Mouse (Mus musculus): ENCODE results near the gene Dennd2a. TPM values are rescaled to one million over a fixed set of nuclear protein-coding genes. Genes with fewer than 3 reads are reported as not detected.
"Not testable (repeated sequence)": the region's sequence is repeated elsewhere in the genome, so short reads cannot be mapped to it uniquely, and the experiment has no call there.

Gene Dennd2a
- polyA plus RNA-seq, 1 experiment from 2014 or later: 26.1 TPM

DNA sequence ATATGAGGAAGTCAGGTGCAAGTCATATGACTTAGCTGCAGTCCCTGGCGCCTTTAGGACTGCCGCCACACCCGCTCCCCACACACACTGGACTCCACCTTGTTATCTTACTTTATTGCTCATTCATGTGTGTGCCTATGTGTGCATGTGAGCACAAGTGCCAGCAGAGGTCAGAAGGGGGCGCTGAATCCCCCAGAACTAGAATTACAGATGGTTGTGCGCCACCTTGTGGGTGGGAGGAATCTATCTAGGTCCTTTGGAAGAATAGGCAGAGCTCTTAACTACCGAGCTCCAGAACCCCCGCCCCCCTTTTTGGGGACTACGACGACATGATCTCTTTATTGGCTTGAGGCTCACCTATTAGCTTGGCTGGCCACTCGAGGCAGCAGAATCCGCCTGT is 97.6 kb downstream of the Dennd2a start:
- Histone ChIP-seq H3K4me3 (no peak overlapping the region), H3K36me3 (peaks cover 24% of the 10 kb centered on the region), H3K9ac (no peak overlapping the region), H3K4me1 (replicated peaks) (peaks cover 18% of the 10 kb centered on the region), H3K27me3 (no peaks in the 10 kb centered on the region), H3K27ac (replicated peaks) (no peak overlapping the region), H3K9me3 (0 out of 2 replicates have a peak, but pooled peaks cover 3% of the 10 kb centered on the region), H3K4me2 (no peak overlapping the region)
- ATAC-seq (ENCODE audit: low read depth): no peak
- WGBS: 96% methylated on average over 11 of the region's 11 CpGs

DNA sequence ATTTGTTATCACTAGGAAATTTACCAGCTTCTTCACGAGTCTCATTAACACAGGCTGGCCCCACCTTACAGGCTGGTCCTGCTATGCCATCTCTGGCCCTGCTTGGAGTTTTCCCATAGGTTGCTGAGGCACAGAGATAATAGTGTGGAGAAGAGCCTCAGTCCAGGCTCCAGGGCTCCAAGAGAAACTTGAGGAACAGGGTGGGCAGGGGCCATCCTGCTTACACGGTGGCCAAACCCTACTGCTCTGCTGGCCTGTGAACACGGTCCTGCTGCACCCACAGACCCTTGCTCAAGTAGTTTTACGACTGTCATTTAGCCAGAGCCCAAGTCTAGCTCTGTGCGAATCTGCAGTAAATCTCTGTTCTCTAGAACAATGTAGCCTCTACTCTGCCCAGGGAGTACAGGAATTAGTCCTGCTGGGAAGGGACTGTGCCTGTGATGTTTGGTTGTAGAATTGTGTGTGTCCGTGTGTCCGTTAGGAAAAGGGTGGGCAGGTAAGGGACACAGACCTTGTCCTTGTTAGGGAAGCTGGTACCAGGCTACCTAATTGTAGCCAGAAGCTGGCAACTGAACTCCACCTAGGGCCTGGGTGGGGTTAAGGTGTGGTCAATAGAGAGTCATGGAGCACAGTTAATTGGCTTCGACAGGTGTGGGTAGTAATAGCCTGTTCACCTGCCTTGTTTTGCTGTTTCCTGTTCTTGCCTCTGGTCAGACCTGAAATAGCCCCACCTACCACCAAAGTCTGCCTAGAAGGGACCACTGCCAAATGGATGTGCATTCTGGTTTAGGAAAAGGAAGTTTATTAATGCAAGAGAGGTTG is 102.1 kb downstream of the Dennd2a start:
- no peak for ATAC-seq (ENCODE audit: low read depth)
- 29% methylated on average over 8 of the region's 8 CpGs for whole genome bisulfite sequencing
- Histone ChIP-seq H3K4me1 (replicated peaks) (peaks cover 7% of the 10 kb centered on the region; the same call in 1 of the 2 replicates), H3K9me3 (0 out of 2 replicates have a peak, but pooled peaks cover 3% of the 10 kb centered on the region), H3K27me3 (no peaks in the 10 kb centered on the region), H3K9ac (no peak overlapping the region), H3K4me3 (no peak overlapping the region), H3K4me2 (no peak overlapping the region), H3K27ac (replicated peaks) (no peak overlapping the region), H3K36me3 (peaks cover 7% of the 10 kb centered on the region)

DNA sequence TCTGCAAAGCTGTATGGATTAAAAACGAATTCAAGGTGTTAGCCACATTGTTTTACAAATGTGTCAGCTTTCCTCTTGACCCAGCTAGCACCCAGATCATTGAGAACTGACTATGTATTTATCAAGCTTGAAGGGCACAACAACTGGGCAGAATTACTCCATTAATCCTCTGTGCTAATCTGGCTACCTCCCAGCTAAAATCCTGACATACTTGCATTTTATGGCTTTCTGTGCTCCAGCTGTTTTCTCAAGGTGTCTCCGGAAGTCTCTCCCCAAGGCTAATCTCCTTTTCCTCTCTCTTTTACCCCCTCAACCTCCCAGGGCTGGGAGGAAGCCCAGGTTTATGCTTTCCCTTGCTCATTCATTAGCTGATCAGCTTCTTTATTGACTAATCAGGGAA is 103.1 kb downstream of the Dennd2a start:
- H3K4me1 ChIP-seq (replicated peaks): peaks cover 7% of the 10 kb centered on the region; the same call in 1 of the 2 replicates
- 54% methylated on average over 2 of the region's 2 CpGs for WGBS
- no peaks in the 10 kb centered on the region for H3K27me3 ChIP-seq
- H3K27ac ChIP-seq (replicated peaks): no peak overlapping the region
- no peaks in the 10 kb centered on the region for H3K36me3 ChIP-seq
- H3K4me3 ChIP-seq: no peak overlapping the region
- H3K9me3 ChIP-seq: no peaks in the 10 kb centered on the region
- ATAC-seq (ENCODE audit: low read depth): no peak
- H3K9ac ChIP-seq: no peak overlapping the region
- no peak overlapping the region for H3K4me2 ChIP-seq

DNA sequence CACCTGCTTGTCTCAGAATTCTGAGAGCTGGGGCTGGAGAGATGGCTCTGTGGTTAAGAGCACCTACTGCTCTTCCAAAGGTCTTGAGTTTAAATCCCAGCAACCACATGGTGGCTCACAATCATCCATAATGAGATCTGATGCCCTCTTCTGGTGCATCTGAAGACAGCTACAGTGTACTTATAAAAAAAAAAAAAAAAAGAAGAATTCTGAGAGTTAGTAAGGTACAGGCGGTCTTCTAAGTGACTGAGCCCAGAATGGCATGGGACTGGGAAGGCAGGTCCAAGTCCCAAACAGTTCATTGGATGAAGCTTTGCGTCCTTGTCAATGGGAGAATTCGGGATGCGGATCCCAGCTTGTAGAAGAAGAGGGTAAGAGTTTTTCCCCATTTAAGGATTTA is 104.1 kb downstream of the Dennd2a start:
- no peaks in the 10 kb centered on the region for H3K36me3 ChIP-seq
- no peak overlapping the region for H3K9ac ChIP-seq
- WGBS: 92% methylated on average over 4 of the region's 4 CpGs
- H3K27ac ChIP-seq (replicated peaks): no peak overlapping the region
- ATAC-seq (ENCODE audit: low read depth): no peak
- H3K4me3 ChIP-seq: no peak overlapping the region
- no peaks in the 10 kb centered on the region for H3K9me3 ChIP-seq
- H3K27me3 ChIP-seq: no peaks in the 10 kb centered on the region
- H3K4me1 ChIP-seq (replicated peaks): peaks cover 7% of the 10 kb centered on the region; the same call in 1 of the 2 replicates
- no peak overlapping the region for H3K4me2 ChIP-seq

DNA sequence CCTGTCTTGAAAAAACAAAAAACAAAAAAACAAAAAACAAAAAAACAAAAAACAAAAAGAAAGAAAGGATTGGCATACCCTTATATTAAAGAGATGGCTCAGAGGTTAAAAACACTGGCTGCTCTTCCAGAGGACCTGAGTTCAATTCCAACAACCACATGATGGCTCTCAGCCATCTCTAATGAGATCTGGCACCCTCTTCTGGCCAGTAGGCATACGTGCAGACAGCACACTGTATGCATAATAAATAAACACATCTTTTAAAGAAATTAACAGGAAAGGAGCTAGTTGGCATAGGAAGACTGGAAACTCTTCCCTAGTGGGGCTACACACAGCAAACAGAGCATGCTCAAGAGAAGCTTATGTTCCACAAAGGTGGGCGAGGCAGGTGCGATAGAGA is 106.6 kb downstream of the Dennd2a start:
- H3K27ac ChIP-seq (replicated peaks): no peak overlapping the region
- H3K9ac ChIP-seq: no peak overlapping the region
- ATAC-seq (ENCODE audit: low read depth): no peak
- WGBS: 89% methylated on average over 3 of the region's 3 CpGs
- H3K4me1 ChIP-seq (replicated peaks): peaks cover 7% of the 10 kb centered on the region; the same call in 1 of the 2 replicates
- H3K27me3 ChIP-seq: no peaks in the 10 kb centered on the region
- no peaks in the 10 kb centered on the region for H3K36me3 ChIP-seq
- H3K9me3 ChIP-seq: no peaks in the 10 kb centered on the region
- no peak overlapping the region for H3K4me2 ChIP-seq
- H3K4me3 ChIP-seq: no peak overlapping the region

DNA sequence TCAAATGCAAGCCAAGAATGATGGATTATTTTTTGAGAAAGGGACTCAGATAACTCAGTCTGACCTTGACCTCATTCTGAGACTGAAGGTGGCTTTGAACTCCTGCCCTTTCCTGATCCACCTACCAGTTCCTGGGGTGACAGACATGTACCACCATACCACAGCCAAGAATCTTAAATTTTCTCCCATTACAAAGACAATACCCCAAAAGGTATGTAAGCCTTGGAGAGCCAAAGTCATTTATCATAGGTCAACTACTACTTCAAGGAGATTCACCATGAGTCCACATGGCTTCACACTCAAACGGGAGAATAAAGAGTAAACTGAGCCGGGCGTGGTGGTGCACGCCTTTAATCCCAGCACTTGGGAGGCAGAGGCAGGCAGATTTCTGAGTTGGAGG is 107.1 kb downstream of the Dennd2a start:
- 93% methylated on average over 4 of the region's 4 CpGs for WGBS
- no peak overlapping the region for H3K9ac ChIP-seq
- ATAC-seq (ENCODE audit: low read depth): no peak

DNA sequence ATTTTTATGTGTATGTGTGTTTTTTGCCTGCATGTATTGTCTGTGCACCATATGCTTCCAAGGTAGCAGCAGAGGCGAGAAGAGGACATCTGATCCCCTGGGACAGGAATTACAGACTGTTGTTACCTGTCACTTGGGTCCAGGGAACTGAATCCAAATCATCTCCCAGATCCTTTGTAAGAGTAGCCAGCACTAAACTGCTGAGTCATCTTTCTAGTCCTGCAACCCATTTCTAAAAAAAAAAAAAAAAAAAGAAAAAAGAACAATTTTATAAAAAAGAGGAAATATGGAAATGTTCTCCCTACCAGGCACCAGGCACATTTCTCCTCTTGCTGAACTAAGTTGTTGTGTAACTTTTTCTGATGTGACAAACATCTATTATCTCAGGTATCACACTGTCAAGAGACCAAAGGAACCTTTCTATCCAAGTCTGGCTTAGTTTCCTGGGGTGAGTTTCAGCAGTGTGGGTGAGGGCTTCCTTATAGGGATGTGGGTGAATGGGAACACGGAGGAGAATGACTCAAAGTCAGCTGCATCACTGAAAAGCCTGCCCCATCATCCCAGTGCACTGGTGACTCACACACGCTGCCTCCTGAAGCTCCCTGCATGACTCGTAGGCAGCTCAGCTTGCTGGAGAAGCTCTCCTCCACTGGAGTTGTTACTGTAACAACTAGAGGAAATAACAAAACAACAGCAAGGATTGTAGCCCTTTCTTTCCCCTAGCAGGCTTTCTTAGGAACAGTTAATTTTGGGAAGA is 110.1 kb downstream of the Dennd2a start:
- WGBS: 55% methylated on average over 4 of the region's 4 CpGs
- no peak for ATAC-seq (ENCODE audit: low read depth)
- Histone ChIP-seq H3K9me3 (no peaks in the 10 kb centered on the region), H3K9ac (no peak overlapping the region), H3K4me1 (replicated peaks) (no peaks in the 10 kb centered on the region), H3K36me3 (no peaks in the 10 kb centered on the region), H3K4me2 (no peak overlapping the region), H3K27me3 (no peaks in the 10 kb centered on the region), H3K27ac (replicated peaks) (no peak overlapping the region), H3K4me3 (no peak overlapping the region)

More for the DNA sequence above, 107.1 kb downstream of the Dennd2a start:
- Histone ChIP-seq H3K4me3 (no peak overlapping the region), H3K36me3 (no peaks in the 10 kb centered on the region), H3K9me3 (no peaks in the 10 kb centered on the region), H3K4me1 (replicated peaks) (peaks cover 4% of the 10 kb centered on the region; the same call in 1 of the 2 replicates), H3K27ac (replicated peaks) (no peak overlapping the region), H3K4me2 (no peak overlapping the region), H3K27me3 (no peaks in the 10 kb centered on the region)

DNA sequence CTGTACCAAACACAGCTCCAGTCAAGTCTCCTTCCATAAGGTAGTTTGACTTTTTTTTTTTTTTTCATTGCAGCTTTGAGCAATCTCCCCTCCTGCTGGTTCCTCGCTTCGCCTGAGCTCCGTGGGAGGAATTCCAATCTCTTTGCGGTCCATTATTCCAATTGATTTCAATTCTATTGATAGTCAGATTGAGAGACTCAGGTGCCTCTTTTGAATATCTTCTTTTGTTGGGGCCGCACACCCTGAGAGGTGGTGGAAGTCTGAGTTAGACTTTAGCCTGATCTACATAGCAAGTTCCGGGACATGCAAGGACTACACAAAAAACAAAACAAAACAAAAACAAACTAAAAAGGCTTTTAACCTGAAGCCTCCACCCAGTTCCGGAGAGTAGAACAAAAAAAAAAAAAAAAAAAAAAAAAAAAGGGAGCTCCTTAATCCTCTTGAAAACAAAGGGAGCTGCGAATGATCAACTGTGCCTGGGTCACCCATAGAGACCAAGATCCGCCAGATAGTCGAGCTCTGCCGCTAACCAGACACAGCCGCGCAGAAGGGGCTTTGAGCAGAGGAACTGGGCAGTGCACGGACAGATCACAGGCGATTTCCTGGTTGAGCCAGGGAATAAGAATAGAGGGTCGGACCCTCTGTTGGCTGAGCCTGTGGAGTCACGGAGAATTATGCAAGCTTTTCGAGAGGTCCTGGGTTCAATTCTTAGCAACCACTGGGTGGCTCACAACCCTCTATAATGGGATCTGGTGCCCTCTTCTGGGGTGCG is 111.7 kb downstream of the Dennd2a start:
- H3K27me3 ChIP-seq: no peaks in the 10 kb centered on the region
- WGBS: 11% methylated on average over 19 of the region's 19 CpGs
- H3K4me3 ChIP-seq: no peak overlapping the region
- H3K4me1 ChIP-seq (replicated peaks): no peaks in the 10 kb centered on the region
- no peak for ATAC-seq (ENCODE audit: low read depth)
- no peak overlapping the region for H3K9ac ChIP-seq
- no peak overlapping the region for H3K27ac ChIP-seq (replicated peaks)
- peak overlapping the region; percentile 6 for H3K4me2 ChIP-seq
- no peaks in the 10 kb centered on the region for H3K36me3 ChIP-seq
- H3K9me3 ChIP-seq: no peaks in the 10 kb centered on the region

DNA sequence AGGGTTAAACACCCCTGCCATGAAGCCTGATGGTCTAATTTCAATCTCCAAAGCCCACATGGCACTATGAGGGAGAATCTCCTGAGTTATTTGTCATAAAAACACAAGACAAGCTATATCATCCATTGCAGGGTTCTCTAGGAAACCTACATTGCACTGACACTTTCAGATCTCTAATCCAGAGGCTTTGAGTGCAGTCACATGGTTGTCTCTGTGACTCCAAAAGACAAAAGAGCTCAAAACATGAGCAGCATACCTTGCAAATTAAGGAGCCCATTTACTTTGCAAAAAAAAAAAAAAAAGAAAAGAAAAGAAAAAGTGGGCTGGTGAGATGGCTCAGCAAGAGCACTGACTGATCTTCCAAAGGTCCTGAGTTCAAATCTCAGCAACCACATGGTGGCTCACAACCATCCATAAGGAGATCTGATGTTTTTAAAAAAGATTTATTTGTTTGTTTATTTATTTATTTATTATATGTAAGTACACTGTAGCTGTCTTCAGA is 114.8 kb downstream of the Dennd2a start:
- H3K27ac ChIP-seq (replicated peaks): no peak overlapping the region
- no peaks in the 10 kb centered on the region for H3K36me3 ChIP-seq
- H3K4me1 ChIP-seq (replicated peaks): no peaks in the 10 kb centered on the region
- H3K4me3 ChIP-seq: no peak overlapping the region
- H3K27me3 ChIP-seq: no peaks in the 10 kb centered on the region
- ATAC-seq (ENCODE audit: low read depth): no peak
- no peaks in the 10 kb centered on the region for H3K9me3 ChIP-seq
- H3K4me2 ChIP-seq: no peak overlapping the region
- no peak overlapping the region for H3K9ac ChIP-seq

DNA sequence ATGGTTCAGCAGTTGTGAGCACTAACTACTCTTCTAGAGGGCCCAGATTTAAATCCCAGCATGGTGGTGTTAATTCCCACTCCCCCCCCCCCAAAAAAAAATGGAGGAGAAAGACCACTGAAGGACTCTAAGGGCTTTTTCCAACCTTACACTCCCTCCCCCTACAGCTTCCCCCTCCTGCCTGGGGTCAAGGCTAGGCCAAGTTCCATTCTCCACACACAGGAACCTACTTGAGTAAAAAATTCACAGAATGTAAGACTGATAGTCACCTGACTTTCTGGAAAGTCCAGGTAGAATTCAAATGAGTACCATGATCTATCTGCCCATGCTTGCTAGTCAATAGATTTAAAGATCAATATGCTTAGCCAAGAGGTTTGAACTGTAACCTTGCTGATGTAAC is 117.5 kb downstream of the Dennd2a start:
- H3K9me3 ChIP-seq: no peaks in the 10 kb centered on the region
- no peak overlapping the region for H3K27ac ChIP-seq (replicated peaks)
- H3K4me2 ChIP-seq: no peak overlapping the region
- no peak for ATAC-seq (ENCODE audit: low read depth)
- no peaks in the 10 kb centered on the region for H3K27me3 ChIP-seq
- H3K4me3 ChIP-seq: no peak overlapping the region
- no peaks in the 10 kb centered on the region for H3K36me3 ChIP-seq
- H3K9ac ChIP-seq: no peak overlapping the region
- no peaks in the 10 kb centered on the region for H3K4me1 ChIP-seq (replicated peaks)

DNA sequence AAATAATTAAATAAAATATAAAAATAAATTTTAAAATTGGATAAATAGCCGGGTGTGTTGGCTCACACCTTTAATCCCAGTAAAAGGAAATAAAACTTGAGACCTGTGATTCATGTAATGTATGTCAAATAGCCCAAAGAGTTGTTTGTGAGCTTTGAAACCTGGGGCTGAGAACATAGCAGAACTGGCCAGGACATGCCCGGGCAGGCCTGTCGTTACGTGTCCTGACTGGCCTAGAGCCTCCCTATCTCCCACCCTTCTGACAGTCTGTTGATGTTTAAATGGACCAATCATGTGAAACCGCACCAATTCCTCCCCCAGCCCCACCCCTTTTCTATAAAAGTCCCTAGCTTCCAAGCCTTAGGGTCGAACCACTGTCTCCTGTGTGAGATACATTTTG is 120.1 kb downstream of the Dennd2a start:
- H3K4me2 ChIP-seq; H3K9ac ChIP-seq; H3K4me1 ChIP-seq (replicated peaks); H3K27ac ChIP-seq (replicated peaks); H3K4me3 ChIP-seq; H3K9me3 ChIP-seq; H3K27me3 ChIP-seq; H3K36me3 ChIP-seq; ATAC-seq (ENCODE audit: low read depth): not testable (repeated sequence)
- WGBS: 89% methylated on average over 6 of the region's 6 CpGs

DNA sequence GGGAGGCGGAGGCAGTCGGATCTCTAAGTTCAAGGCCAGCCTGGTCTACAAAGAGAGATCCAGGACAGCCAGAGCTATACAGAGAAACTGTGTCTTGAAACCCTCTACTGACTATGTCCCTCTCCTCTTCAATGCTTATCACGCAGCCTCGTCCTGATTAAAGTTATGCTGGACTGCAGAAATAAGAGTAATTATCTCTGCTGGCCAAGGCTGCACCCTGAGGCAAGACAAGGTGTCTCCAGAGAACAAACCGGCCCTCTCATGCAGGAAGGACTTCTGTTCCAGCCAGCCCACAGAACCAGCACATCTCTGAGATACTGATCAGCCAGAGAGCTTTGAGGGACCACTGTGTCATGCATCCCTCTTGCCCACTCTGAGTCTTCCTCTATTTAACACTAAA is 121.8 kb downstream of the Dennd2a start:
- no peak overlapping the region for H3K4me2 ChIP-seq
- ATAC-seq (ENCODE audit: low read depth): no peak
- H3K9ac ChIP-seq: no peak overlapping the region
- no peaks in the 10 kb centered on the region for H3K27me3 ChIP-seq
- no peaks in the 10 kb centered on the region for H3K4me1 ChIP-seq (replicated peaks)
- 76% methylated on average over 5 of the region's 5 CpGs for WGBS
- no peak overlapping the region; the same call in 1 of the 2 replicates for H3K27ac ChIP-seq (replicated peaks)
- H3K4me3 ChIP-seq: no peak overlapping the region
- no peaks in the 10 kb centered on the region for H3K36me3 ChIP-seq
- no peaks in the 10 kb centered on the region for H3K9me3 ChIP-seq
